Mouse (Mus musculus) liver, embryonic 14.5 days (tissue): ENCODE measurements around the gene Filip1l. TPM values are rescaled to one million over a fixed set of nuclear protein-coding genes. Genes with fewer than 3 reads are reported as not detected.

Experiments used
- ATAC-seq: fragments of 200-750 bp; cut with Nextera tagmentation; 2 replicates; pipeline ENCODE4 v1.8.0; 2017; ENCODE audit warnings: moderate number of reproducible peaks, mild to moderate bottlenecking, moderate library complexity; ENCODE audit not compliant: insufficient read depth
- DNase-seq, 3 experiments: peaks; one replicate each; pipeline ENCODE4 v3.0.0-alpha.2; 2012 to 2013; ENCODE audit warnings: low read depth in 3 of 3, low spot score in 3 of 3
- H3K27ac ChIP-seq: fragments of 300-500 bp; sonication (generic); 2 replicates; pipeline ENCODE4 v1.5.1; 2014; ENCODE audit warnings: moderate library complexity, mild to moderate bottlenecking, control low read depth, inconsistent platforms
- H3K27me3 ChIP-seq: fragments of 300-500 bp; sonication (generic); 2 replicates; pipeline ENCODE4 v1.6.1; 2014; ENCODE audit warnings: mild to moderate bottlenecking, low read length, moderate library complexity; ENCODE audit not compliant: control insufficient read depth, insufficient read depth
- H3K36me3 ChIP-seq: fragments of 300-500 bp; sonication (generic); replicated peaks from 2 replicates; pipeline ENCODE4 v1.6.1; 2014; ENCODE audit warnings: low read depth; ENCODE audit not compliant: control insufficient read depth, insufficient read depth
- H3K4me1 ChIP-seq, 2 experiments: fragments of 200-500 bp in 1 of 2; fragments of 300-500 bp in 1 of 2; sonication (generic) in 1 of 2; replicated peaks; 2 replicates each; pipeline ENCODE4 v1.6.1; 2012 to 2014; ENCODE audit warnings: antibody characterized with exemption in 1 of 2, inconsistent platforms in 1 of 2, low read length in 1 of 2; ENCODE audit not compliant: control insufficient read depth in 2 of 2, insufficient read depth in 2 of 2
- H3K4me2 ChIP-seq: fragments of 300-500 bp; sonication (generic); 2 replicates; pipeline ENCODE4 v1.6.1; 2014; ENCODE audit warnings: low read depth, mild to moderate bottlenecking, control low read depth, moderate library complexity
- H3K4me3 ChIP-seq, 2 experiments: fragments of 200-500 bp in 1 of 2; fragments of 300-500 bp in 1 of 2; sonication (generic) in 1 of 2; 2 replicates each; pipeline ENCODE4 v1.5.1; 2012 to 2014; ENCODE audit warnings: low read depth in 2 of 2, low read length in 2 of 2, mild to moderate bottlenecking in 2 of 2, control low read depth in 1 of 2, inconsistent platforms in 1 of 2, moderate library complexity in 1 of 2; ENCODE audit not compliant: insufficient read depth in 1 of 2
- H3K9ac ChIP-seq: fragments of 300-500 bp; sonication (generic); replicated peaks from 2 replicates; pipeline ENCODE4 v1.6.1; 2014; ENCODE audit warnings: mild to moderate bottlenecking, control low read depth, moderate library complexity
- H3K9me3 ChIP-seq: fragments of 300-500 bp; sonication (generic); 2 replicates; pipeline ENCODE4 v1.6.1; 2016; ENCODE audit warnings: low read length, mixed read lengths; ENCODE audit not compliant: control insufficient read depth
- CTCF ChIP-seq: IDR thresholded peaks from 2 replicates; pipeline ENCODE4 v1.5.1; 2016; ENCODE audit warnings: antibody characterized with exemption, low read depth, control low read depth
- EP300 ChIP-seq: IDR thresholded peaks from 2 replicates; pipeline ENCODE4 v1.6.1; 2016; ENCODE audit warnings: antibody characterized with exemption, low read depth
- WGBS: fragments of 180-500 bp; shearing (Covaris S2); extraction: QIAGEN DNeasy Blood & Tissue Kit; methylation state at CpG from one replicate; pipeline ENCODE4 v1.1.7; 2014; ENCODE audit not compliant: insufficient replicate concordance; 5-methylcytosine and 5-hydroxymethylcytosine counted together
- polyA plus RNA-seq, 2 experiments: library from polyadenylated mRNA; depleted of rRNA in 1 of 2; stranded (reverse) in 1 of 2; unstranded in 1 of 2; fragments of >200 nt; fragmentation: Nextera tagmentation in 1 of 2; extraction: Ambion mirVana in 1 of 2; gene quantifications; 2 replicates each; pipeline versions ENCODE4 v1.2.1 to v1.2.3; 2012 to 2014

Gene Filip1l
- polyA plus RNA-seq, 2 experiments, result 2.1 to 3.3 TPM

GRCm38 (mm10) chr16:57339765-57340612 is 12.9 kb upstream of the Filip1l start:
- Histone ChIP-seq H3K9ac (no peak overlapping the region), H3K27ac (no peak overlapping the region), H3K4me2 (no peak overlapping the region), H3K4me3 (no peak overlapping the region), H3K4me1 (0 out of 4 replicates have a peak, but pooled peaks cover 0 to 1% of the 10 kb centered on the region in 2 experiments), H3K36me3 (no peaks in the 10 kb centered on the region), H3K27me3 (no peaks in the 10 kb centered on the region), H3K9me3 (no peaks in the 10 kb centered on the region)
- no peak for DNase-seq
- WGBS, result 74% methylated on average over 8 of the region's 8 CpGs
- TF ChIP-seq CTCF, result no peak
- TF ChIP-seq EP300, result no peak
- ATAC-seq, result no peak

DNA sequence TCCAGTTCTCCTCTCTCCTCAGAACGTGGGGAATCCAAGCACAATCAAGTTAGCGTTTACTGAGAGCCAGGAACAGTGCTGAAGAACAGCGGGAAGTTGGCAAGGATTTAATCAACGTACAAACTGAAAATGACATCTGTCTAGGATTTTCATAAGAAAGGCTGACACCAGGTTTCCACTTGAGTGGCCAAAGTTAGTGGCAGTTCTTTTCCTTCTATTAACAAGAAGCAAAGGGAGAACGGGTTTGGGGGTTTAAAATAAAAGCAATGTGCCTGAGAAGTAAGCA is 12.3 kb upstream of the Filip1l start:
- 50% methylated on average over 5 of the region's 5 CpGs for WGBS
- no peaks in the 10 kb centered on the region for H3K9me3 ChIP-seq
- ATAC-seq (no peak), DNase-seq (no peak)
- TF ChIP-seq CTCF (no peak), EP300 (no peak)
- H3K9ac ChIP-seq, result no peak overlapping the region
- no peaks in the 10 kb centered on the region for H3K36me3 ChIP-seq
- no peak overlapping the region for H3K4me2 ChIP-seq
- no peaks in the 10 kb centered on the region for H3K27me3 ChIP-seq
- 0 out of 4 replicates have a peak, but pooled peaks cover 0 to 1% of the 10 kb centered on the region in 2 experiments for H3K4me1 ChIP-seq
- H3K27ac ChIP-seq, result no peak overlapping the region
- no peak overlapping the region for H3K4me3 ChIP-seq

DNA sequence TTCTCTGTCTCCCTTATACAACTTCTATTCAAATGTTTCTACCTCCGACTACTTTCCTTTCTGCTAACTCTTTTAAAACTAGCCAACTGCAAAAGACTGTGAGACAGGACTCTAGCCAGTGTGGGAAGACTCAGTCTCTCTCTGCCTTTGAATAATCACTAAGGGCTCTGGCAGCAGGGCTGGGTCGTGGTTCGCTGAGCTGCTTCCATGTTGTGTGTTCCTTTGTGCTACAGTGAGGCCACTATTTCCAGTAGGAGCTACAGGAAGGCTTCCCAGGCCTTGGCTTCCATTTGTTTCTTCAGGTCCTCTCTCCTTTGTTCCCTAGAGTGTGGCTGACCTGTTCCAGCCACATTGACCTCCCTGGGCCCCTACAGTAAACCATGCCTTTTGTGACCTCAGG is 6.6 kb upstream of the Filip1l start:
- no peaks in the 10 kb centered on the region for H3K36me3 ChIP-seq

GRCm38 (mm10) chr16:57349039-57349438 is 3.9 kb upstream of the Filip1l start:
- WGBS, result 66% methylated on average over 3 of the region's 3 CpGs
- no peak for ATAC-seq

More for the DNA sequence above, 6.6 kb upstream of the Filip1l start:
- no peaks in the 10 kb centered on the region for H3K4me1 ChIP-seq
- no peaks in the 10 kb centered on the region for H3K27me3 ChIP-seq
- no peaks in the 10 kb centered on the region for H3K9me3 ChIP-seq
- H3K9ac ChIP-seq, result no peak overlapping the region
- WGBS, result 74% methylated on average over 3 of the region's 3 CpGs
- H3K4me2 ChIP-seq, result no peak overlapping the region
- ATAC-seq, result no peak
- DNase-seq, result no peak
- TF ChIP-seq CTCF (no peak), EP300 (no peak)
- no peak overlapping the region for H3K4me3 ChIP-seq
- H3K27ac ChIP-seq, result no peak overlapping the region

DNA sequence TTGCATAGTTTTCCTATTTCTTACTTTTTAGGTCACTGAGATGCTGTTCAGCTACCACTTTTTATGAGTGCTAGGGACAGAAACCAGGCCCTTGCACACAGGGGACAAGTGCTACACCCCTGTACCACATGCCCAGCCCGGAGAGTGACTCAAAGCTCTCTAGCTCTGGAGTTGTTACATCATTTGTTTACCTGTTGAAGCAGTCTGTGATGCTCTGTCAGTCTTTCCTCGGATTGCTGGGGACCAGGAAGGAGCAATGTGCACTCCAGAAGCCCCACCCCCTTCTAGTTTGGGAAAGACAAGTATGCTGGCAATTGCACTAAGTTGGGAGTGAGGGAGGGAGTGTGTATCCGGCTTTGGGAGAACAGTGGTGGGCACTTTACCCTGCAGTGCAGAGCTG is 3.2 kb upstream of the Filip1l start:
- no peak for ATAC-seq
- no peak overlapping the region for H3K4me2 ChIP-seq
- H3K27ac ChIP-seq, result no peak overlapping the region
- WGBS, result 33% methylated on average over 3 of the region's 3 CpGs
- no peak for DNase-seq
- H3K4me1 ChIP-seq, result no peaks in the 10 kb centered on the region
- no peak for TF ChIP-seq EP300
- H3K27me3 ChIP-seq, result no peaks in the 10 kb centered on the region
- H3K9me3 ChIP-seq, result no peaks in the 10 kb centered on the region
- no peaks in the 10 kb centered on the region for H3K36me3 ChIP-seq
- H3K9ac ChIP-seq, result no peak overlapping the region
- H3K4me3 ChIP-seq, result no peak overlapping the region

More at GRCm38 (mm10) chr16:57349039-57349438, 3.9 kb upstream of the Filip1l start:
- Histone ChIP-seq H3K27ac (no peak overlapping the region), H3K27me3 (no peaks in the 10 kb centered on the region), H3K9ac (no peak overlapping the region), H3K9me3 (no peaks in the 10 kb centered on the region), H3K4me1 (no peaks in the 10 kb centered on the region), H3K4me3 (no peak overlapping the region), H3K4me2 (no peak overlapping the region), H3K36me3 (no peaks in the 10 kb centered on the region)
- no peak for DNase-seq
- TF ChIP-seq CTCF (no peak), EP300 (no peak)
